Mouse (Mus musculus): ENCODE measurements around the gene Tbx10.
"Not testable (repeated sequence)": the region's sequence is repeated elsewhere in the genome, so short reads cannot be mapped to it uniquely, and the experiment has no call there.

The Tbx10 gene

GRCm38 (mm10) chr19:4005091-4005490 lies 12.5 kb downstream of the Tbx10 start:
- DNase-seq = no peak

GRCm38 (mm10) chr19:4005971-4006370 lies 13.4 kb downstream of the Tbx10 start:
- no peak for DNase-seq

DNA sequence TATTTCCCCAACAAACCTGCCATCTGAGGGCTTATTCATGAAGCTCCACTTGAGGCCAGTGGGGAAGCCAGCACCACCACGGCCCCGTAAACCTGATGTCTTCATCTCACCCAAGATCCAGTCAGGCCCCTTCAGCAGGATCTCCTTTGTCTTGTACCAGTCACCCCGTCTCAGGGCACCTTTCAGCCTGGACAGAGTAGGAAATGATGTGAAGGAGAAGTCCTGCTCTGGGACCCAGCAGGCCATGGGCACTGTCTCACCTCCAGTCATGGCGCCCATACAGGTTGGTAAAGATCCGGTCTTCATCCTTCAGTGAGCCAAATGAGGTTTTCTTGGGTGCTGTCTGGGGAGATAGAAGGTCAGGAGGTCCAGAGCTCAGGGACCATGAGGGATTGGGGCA lies 18.5 kb downstream of the Tbx10 start:
- no peak for DNase-seq

GRCm38 (mm10) chr19:4012432-4013022 lies 20.0 kb downstream of the Tbx10 start, which contains the start of gene Ndufv1:
Gene Ndufv1, minus strand, starts transcription at chr19:4012806.
- DNase-seq = peak; percentile 97

DNA sequence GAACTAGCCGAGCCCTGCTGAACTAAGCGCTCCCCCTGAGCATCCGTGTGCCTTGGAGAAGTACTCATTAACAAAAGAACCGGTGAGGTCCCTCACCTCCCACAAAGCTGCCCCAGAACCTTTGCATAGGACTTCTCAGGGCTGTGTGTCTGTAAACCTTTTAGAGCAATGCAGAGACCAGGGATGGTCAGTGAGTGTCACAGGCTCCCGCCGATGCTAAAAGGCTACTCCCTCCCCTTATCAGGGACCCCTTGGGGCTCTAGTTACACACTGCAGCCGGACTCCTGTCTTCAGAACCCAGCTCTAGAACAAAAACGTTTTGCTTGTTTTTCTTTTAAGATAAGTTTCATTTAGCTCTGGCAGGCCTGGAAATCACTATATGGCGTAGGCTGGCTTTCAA lies 20.5 kb downstream of the Tbx10 start:
- no peak for DNase-seq

- no peak for DNase-seq
Measured at GRCm38 (mm10) chr19:4014802-4015201, 22.2 kb downstream of the Tbx10 start.

DNA sequence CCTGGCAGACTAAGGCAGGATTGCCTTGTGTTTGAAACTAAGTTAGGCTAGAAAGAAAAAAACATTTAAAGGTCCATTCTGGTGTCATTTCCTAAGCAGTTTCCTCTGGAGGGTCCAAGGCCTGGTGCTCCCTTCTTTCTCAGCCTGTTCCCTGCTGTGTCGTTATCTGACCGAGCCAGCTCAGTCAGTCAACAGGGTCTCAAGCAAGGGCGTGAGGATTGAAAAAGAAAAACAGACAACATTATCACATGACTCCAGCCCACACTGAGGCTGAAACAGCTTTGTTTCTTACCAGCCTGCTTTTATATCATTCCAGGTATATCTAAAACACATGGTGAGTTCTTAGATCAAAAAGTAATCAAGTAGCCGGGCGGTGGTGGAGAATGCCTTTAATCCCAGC lies 23.1 kb downstream of the Tbx10 start:
- DNase-seq = no peak

DNA sequence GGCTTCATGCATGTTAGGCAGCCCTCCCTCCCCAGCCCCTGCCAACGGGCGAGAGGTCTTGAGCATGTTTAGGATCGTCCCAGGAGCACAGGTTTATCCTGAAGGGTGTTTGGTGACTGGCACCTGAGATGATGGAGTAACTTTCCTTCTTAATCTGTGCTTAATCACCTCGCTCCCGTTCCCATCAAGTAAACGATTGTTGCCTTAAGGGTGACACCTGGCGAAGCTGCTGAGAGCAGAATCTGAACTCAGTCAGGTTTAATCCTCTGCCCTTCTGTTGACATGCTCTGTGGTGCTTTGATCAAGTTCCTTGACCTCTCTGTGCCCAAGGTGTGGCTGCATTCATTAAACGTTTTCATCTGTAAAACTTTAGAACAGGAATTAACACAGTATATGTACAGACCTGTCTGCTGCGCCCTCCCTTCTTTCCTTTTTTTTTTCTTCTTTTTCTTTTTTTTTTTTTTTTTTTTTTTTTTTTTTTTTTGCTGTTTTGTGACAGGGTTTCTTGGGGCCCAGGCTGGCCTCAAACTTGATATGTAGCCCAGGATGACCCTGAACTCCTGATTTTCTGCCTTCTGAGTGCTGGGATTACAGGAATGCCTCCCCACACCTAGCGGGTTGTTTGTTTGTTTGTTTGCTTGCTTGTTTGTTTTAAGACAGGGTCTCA lies 25.5 kb downstream of the Tbx10 start:
- no peak for DNase-seq

- DNase-seq = peak; percentile 90
Measured at GRCm38 (mm10) chr19:4018743-4019583, 26.4 kb downstream of the Tbx10 start.

DNA sequence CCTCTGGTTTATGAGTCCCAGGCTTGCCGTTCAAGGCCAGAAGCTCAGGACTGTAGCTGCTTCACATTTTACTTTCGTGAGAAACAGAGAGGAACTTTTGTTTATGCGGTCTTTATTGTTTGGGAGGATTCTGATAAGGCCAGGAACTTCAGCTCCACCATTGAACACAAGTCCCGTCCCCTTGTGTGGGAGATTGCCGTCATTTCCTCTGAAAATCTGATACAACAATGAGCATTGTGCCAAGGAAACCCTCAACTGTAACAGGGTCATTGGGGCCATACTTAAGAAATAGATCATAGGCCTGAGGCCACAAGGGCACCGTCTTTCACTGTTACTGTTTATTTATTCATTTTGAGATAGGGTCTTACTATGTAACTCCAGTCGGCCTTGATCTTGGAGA lies 30.6 kb downstream of the Tbx10 start:
- no peak for DNase-seq

- no peak for DNase-seq
Measured at GRCm38 (mm10) chr19:4027576-4027975, 35.0 kb downstream of the Tbx10 start.

DNA sequence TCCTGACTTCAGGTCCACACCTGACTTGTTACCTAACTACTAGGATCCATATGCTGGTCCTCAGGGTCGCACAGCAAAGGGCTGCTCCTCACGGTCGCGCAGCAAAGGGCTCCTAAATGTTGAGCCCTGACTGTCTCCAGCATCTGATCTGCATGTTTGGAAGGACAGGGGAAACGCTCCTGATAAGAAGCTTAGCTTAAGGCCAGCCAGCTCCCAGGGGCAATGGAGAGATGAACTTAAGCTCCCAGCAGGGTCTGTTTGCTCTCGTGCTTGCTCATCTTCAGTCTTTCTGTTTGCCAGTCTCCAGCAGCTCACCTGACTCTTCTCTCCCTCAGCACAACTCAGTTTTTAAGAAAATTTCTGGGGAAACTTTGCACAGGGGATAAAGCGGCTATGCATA lies 40.1 kb downstream of the Tbx10 start:
- no peak for DNase-seq

GRCm38 (mm10) chr19:4033298-4033697 lies 40.7 kb downstream of the Tbx10 start:
- no peak for DNase-seq

DNA sequence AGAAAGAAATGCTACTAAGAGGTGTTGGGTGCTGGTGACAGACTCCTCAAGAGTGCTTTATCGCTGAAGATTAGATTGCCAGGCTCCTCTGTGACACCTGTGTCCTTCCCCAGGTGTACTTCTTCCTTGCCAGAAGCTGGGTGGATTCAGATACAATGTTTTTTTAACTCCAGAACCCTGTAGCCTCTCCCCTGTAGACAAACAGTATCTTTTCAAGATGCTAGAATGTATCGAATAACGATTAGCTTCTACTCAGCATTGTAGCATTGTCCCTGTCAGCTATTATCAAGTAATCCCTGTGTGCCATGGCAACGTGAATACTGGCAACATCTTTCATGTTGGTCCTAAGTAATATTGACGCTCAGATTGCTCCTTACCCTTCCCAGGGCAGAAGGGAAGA lies 41.2 kb downstream of the Tbx10 start:
- no peak for DNase-seq

DNA sequence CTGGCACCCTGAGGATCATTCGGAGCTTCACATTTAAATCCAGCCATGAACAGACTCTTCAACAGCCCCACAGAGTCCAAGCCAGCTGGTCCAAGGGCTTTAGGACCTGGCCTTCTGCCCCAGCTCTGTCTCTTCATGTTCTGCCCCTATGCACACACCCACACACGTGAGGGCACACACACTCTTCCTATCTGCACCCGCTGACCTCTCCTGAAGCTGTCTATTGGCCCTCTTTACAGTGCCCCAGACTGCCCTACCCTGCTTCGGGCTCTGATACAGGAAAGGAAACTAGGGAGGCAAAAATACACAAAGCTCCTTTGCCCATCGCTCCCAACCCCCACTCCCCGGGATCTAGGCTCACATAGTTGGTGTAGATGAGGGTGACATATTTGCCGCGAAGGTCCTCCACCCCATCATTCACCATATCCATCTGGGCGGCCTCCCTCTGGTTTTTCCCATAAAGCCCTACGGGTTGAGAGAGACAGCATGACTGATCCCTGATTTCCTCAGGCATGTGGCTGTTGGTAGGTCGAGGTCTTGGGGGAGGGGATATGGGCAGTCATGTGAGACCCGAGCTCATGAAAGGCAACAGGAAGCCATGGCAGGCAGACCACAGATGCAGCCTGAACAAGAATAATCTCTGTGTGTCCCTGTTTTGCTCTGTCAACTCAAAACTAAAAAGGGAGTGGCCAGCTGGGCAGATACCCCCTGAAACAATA lies 43.9 kb downstream of the Tbx10 start:
- DNase-seq = no peak

DNA sequence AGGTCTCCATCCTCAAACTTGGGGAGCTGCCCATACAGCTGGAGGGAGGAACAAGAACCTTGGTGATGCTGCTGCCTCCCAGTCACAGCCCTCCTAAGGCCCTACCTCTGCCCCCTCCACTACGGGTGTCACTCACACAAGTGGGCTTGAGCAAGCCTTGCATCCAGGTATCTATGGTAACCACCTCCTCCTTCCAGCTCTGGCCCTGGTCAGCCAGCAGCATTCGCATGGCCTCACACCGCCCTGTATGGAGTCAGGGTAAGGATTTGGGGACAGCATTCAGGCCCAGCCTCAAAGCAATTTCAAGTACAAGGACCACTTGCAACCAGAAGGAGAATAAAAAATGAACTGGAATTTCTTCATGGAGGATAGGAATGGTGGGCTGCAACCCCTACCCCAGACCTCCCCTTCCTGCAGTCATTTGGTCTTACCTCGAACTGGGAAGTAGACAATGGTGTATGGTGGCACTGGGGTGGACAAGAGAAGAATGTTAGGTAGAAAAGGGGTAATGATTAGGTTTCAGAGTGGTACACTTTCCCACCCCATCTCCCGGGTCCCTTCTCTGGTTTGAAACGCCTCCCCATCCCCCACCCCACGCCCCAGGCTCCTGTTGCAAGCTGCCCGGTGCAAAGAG lies 44.7 kb downstream of the Tbx10 start:
- not testable (repeated sequence) for DNase-seq

DNA sequence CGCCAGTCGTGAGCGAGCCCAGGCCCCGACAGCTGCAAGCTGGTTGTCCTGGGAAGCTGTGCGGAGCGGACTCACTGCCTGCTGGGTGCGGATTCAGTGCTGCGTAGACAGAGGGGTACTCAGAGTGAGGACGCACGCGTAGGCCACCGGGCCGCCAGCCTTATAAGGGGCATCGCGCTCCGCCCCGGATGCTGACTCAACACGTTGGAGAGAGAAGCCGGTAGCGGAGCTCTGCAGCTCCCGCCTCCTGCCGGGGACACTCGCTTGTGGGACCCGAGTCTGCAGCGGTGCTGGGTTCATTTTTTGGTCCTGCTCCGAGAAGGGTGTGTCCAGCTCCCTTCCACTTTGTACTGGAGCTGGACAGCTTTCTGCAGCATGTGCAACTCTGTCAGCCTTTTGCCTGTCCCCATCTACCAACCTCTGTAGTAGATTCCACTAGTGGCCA lies 45.3 kb downstream of the Tbx10 start, which contains the start of gene Gstp1:
TSS of gene Gstp1 (minus strand) at position 198 of the 445 bp plus-strand sequence.
- DNase-seq = peak; percentile 81 to 87

DNA sequence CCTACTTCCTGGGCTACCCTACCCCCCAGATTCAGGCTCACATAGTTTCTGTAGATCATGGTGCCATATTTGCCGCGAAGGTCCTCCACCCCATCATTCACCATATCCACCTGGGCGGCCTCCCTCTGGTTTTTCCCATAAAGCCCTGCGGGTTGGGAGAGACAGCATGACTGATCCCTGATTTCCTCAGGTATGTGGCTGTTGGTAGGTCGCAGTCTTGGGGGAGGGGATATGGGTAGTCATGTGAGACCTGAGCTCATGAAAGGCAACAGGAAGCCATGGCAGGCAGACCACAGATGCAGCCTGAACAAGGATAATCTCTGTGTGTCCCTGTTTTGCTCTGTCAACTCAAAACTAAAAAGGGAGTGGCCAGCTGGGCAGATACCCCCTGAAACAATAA lies 48.4 kb downstream of the Tbx10 start:
- DNase-seq = not testable (repeated sequence)

DNA sequence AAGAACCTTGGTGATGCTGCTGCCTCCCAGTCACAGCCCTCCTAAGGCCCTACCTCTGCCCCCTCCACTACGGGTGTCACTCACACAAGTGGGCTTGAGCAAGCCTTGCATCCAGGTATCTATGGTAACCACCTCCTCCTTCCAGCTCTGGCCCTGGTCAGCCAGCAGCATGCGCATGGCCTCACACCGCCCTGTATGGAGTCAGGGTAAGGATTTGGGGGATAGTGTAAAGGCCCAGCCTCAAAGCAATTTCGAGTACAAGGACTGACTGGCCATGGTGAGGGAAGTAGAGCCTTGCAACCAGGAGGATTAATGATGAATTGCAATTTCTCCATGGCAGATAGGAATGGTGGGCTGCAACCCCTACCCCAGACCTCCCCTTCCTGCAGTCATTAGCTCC lies 48.9 kb downstream of the Tbx10 start:
- not testable (repeated sequence) for DNase-seq

- DNase-seq = no peak
Measured at GRCm38 (mm10) chr19:4042124-4042523, 49.6 kb downstream of the Tbx10 start.

- not testable (repeated sequence) for DNase-seq
Measured at GRCm38 (mm10) chr19:4044109-4044508, 51.6 kb downstream of the Tbx10 start.
